Mouse (Mus musculus): Measurements from ENCODE around the gene Gramd1b.

DNA sequence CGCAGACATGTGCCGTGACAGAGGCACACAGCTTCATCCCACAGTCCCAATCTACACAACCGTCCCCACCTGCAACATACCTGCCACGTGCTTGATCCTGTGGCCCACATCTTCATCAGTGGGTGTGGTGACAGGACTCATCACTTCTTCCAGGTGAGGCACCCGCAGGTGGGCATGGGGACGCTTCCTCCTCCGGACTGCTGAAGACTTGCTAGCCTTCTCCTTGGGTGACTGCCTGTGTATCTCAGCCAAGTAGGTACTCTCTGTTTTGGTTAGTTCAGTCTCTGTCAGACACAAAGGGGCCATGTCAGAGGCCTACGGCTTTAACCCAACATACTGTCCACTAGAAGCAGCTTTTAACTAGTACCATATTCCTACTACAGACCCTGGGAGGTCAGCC lies 226.9 kb downstream of the Gramd1b start:
- TF ChIP-seq POLR2A (IDR thresholded peaks at IDR 0.05; ENCODE audit: borderline replicate concordance, insufficient read depth, low read length) (no peak), CTCF (IDR thresholded peaks at IDR 0.05; ENCODE audit: borderline replicate concordance, insufficient read depth, low read depth, low read length) (no peak)
